Mouse (Mus musculus) spleen, postnatal 14 days (tissue): Measurements from ENCODE around the gene Lce1l.
"Not testable (repeated sequence)": the region's sequence is repeated elsewhere in the genome, so short reads cannot be mapped to it uniquely, and the experiment has no call there.

Experiments used
- DNase-seq, 2 experiments: peaks; one replicate each; pipeline ENCODE4 v3.0.0; 2021 to 2022; ENCODE audit warnings: low spot score in 2 of 2

Gene Lce1l

GRCm38 (mm10) chr3:92851186-92851585 lies at the start of gene Lce1l:
Gene Lce1l, minus strand, starts transcription at chr3:92851286.
- no peak for DNase-seq

- DNase-seq = no peak
Observed at GRCm38 (mm10) chr3:92894489-92894888, 43.4 kb upstream of the Lce1l start.

- DNase-seq = no peak
Observed at GRCm38 (mm10) chr3:92894063-92894462, 43.0 kb upstream of the Lce1l start.

GRCm38 (mm10) chr3:92874180-92874579 lies 23.1 kb upstream of the Lce1l start:
- DNase-seq = no peak

- DNase-seq = no peak
Observed at GRCm38 (mm10) chr3:92870116-92870515, 19.0 kb upstream of the Lce1l start, which contains the start of gene 2310050C09Rik. Gene 2310050C09Rik, minus strand, starts transcription at chr3:92870216.

- DNase-seq = no peak
Observed at GRCm38 (mm10) chr3:92827108-92827507, 24.0 kb downstream of the Lce1l start, which contains the start of gene Kprp. Gene Kprp, minus strand, starts transcription at chr3:92827247.

- DNase-seq = no peak
Observed at GRCm38 (mm10) chr3:92825808-92826207, 25.3 kb downstream of the Lce1l start.

GRCm38 (mm10) chr3:92816036-92816435 lies 35.0 kb downstream of the Lce1l start:
- DNase-seq = not testable (repeated sequence)

- DNase-seq = no peak
Observed at GRCm38 (mm10) chr3:92815581-92815980, 35.5 kb downstream of the Lce1l start.

- DNase-seq = no peak
Observed at GRCm38 (mm10) chr3:92807791-92808190, 43.3 kb downstream of the Lce1l start, which contains the start of gene Lce1k. Gene Lce1k, minus strand, starts transcription at chr3:92807891.
